Mouse (Mus musculus) cerebellum, adult 2 months (tissue): ENCODE results near the gene Ntm.

Experiments used
- CTCF ChIP-seq: fragments of 200-500 bp; IDR thresholded peaks from 2 replicates; pipeline ENCODE4 v1.5.1; 2011; ENCODE audit warnings: low read depth, mild to moderate bottlenecking, control low read depth, low read length, moderate library complexity, borderline replicate concordance; ENCODE audit not compliant: insufficient read depth
- POLR2A ChIP-seq: fragments of 200-500 bp; IDR thresholded peaks from 2 replicates; pipeline ENCODE4 v1.6.1; 2011; ENCODE audit warnings: low read length, control low read depth, borderline replicate concordance; ENCODE audit not compliant: insufficient read depth

DNA sequence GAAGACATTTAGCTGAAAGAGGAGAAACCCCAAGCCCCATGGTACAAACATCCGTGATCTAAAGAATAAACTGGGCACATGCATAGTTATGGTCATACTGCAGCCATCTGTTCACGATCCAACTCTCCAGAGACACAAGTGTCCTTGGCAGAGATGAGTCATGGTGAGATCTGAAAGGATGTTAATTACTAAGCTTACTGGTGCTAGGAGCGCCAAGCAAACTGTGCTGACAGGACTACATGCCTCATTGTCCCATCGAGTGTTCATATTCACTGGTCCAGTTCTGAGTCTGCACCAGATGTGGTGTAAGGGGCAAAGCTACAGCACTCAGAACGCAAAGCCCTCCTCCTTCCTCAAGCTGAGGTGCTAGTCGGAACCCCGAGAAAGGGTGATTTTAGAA lies 745.0 kb downstream of the Ntm start:
- no peak for TF ChIP-seq CTCF
- TF ChIP-seq POLR2A = no peak
